Mouse (Mus musculus) cerebellum, adult 2 months (tissue): Measurements from ENCODE around the gene Slc25a30.

Source experiments
- CTCF ChIP-seq: fragments of 200-500 bp; IDR thresholded peaks from 2 replicates; pipeline ENCODE4 v1.5.1; 2011; ENCODE audit warnings: low read depth, mild to moderate bottlenecking, control low read depth, low read length, moderate library complexity, borderline replicate concordance; ENCODE audit not compliant: insufficient read depth
- POLR2A ChIP-seq: fragments of 200-500 bp; IDR thresholded peaks from 2 replicates; pipeline ENCODE4 v1.6.1; 2011; ENCODE audit warnings: low read length, control low read depth, borderline replicate concordance; ENCODE audit not compliant: insufficient read depth

DNA sequence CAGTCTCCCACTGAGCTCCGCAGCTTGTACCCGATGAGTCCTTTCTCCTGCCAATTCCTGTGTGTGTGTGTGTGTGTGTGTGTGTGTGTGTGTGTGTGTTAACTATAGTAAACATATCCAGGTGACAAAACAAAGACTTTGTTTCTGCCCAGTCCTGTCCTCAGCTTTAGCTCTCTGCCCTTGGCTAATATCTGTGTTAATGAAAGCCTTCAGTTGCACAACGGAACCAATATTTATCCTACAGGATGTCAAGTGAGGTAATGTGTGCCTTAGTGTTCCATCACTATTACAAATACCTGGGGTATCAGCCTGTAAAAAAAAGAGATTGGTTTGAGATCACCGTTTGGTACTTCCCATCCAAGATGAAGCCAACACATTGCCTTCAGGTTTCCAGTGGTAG lies 6.3 kb upstream of the Slc25a30 start:
- no peak for TF ChIP-seq CTCF
- TF ChIP-seq POLR2A = no peak
